28 mouse cellular contexts compared by ENCODE assay signal in genomic region chr8:45383250-45383649, GRCm38 (mm10). TPM values are rescaled to one million over a fixed set of nuclear protein-coding genes. Genes with fewer than 3 reads are reported as not detected.
A peak's percentile ranks its signal among the peaks of the same experiment; 100 is the strongest.
DNase-seq lines count a peak whose midpoint lies in the region; ATAC-seq and TF ChIP-seq lines count a peak whose summit lies in the region.
"Had no signal": no experiment of that assay in that cellular context is flagged by ENCODE, and none has a peak within 500 bp of the region (broad histone marks: within the 10 kb centered on the region; RNA-seq: fewer than 3 reads in every experiment).

No protein-coding gene starts in this region.

- no peak overlapping the region for H3K4me2 ChIP-seq in forebrain, embryonic 14.5 days (ENCODE audit: low read length)
- H3K4me2 ChIP-seq: embryonic facial prominence, embryonic 13.5 days; hindbrain, embryonic 12.5 days; limb, embryonic 13.5 days; liver, embryonic 12.5 days; midbrain, embryonic 11.5 days; neural tube, embryonic 13.5 days; stomach, embryonic 15.5 days had no signal

- WGBS in cerebellum, adult 2 months = 3% methylated on average over 1 of the region's 1 CpGs
- 25% methylated on average over 1 of the region's 1 CpGs for WGBS in forebrain, embryonic 14.5 days
- WGBS in forebrain, embryonic 10.5 days = 75% methylated on average over 1 of the region's 1 CpGs

- H3K9ac ChIP-seq in forebrain, embryonic 14.5 days (ENCODE audit: low read length) = no peak overlapping the region
- H3K9ac ChIP-seq: embryonic facial prominence, embryonic 13.5 days; hindbrain, embryonic 12.5 days; limb, embryonic 13.5 days; liver, embryonic 12.5 days; liver, postnatal 0 days; neural tube, embryonic 13.5 days; stomach, embryonic 15.5 days had no signal

- peak; percentile 10 to 25 for DNase-seq in cerebellum, adult 2 months
- DNase-seq in cerebellum, adult 11 months = no peak
- peak; percentile 67 for DNase-seq in forebrain, embryonic 14.5 days (ENCODE audit: low spot score)
- no peak for DNase-seq in forebrain, embryonic 10.5 days (ENCODE audit: extremely low spot score, low spot score)
- DNase-seq in left cerebral cortex, postnatal 4 days = peak; percentile 13
- DNase-seq in left cerebral cortex, adult 11 months (ENCODE audit: low spot score) = no peak
- DNase-seq in retina, postnatal 1 day = peak; percentile 28
- DNase-seq in heart, postnatal 36 days = no peak
- DNase-seq: adrenal gland, adult 8-10 months; gastrocnemius, postnatal 14 days; heart, postnatal 14 days; kidney, adult 11 months; kidney, postnatal 14 days; layer of hippocampus, adult 9-11 months; liver, postnatal 0 days; lung, postnatal 36 days; right cerebral cortex, postnatal 25 days had no signal

- H3K27me3 ChIP-seq in cerebellum, adult 2 months (ENCODE audit: control insufficient read depth, insufficient read depth, low read length) = no peaks in the 10 kb centered on the region; the same call in 1 of the 2 replicates
- 0 out of 2 replicates have a peak, but pooled peaks cover 3% of the 10 kb centered on the region for H3K27me3 ChIP-seq in forebrain, embryonic 14.5 days (replicated peaks; ENCODE audit: control insufficient read depth, insufficient read depth, low read length)
- peaks cover 29% of the 10 kb centered on the region for H3K27me3 ChIP-seq in forebrain, embryonic 10.5 days (ENCODE audit: poor library complexity, severe bottlenecking)

- TF ChIP-seq CTCF in cerebellum, adult 2 months (IDR thresholded peaks at IDR 0.05; ENCODE audit: borderline replicate concordance, insufficient read depth, low read depth, low read length) = no peak

- H3K4me1 ChIP-seq in cerebellum, adult 2 months (ENCODE audit: control insufficient read depth, insufficient read depth, low read length) = peaks cover 6% of the 10 kb centered on the region; the same call in 1 of the 2 replicates
- H3K4me1 ChIP-seq in forebrain, embryonic 14.5 days (ENCODE audit: control insufficient read depth, insufficient read depth, low read length) = peaks cover 10% of the 10 kb centered on the region
- H3K4me1 ChIP-seq in forebrain, embryonic 10.5 days = peaks cover 29% of the 10 kb centered on the region
- H3K4me1 ChIP-seq: liver, embryonic 12.5 days had no signal

- no peak for TF ChIP-seq POLR2A in cerebellum, adult 2 months (IDR thresholded peaks at IDR 0.05; ENCODE audit: borderline replicate concordance, insufficient read depth, low read length)

- peak; percentile 59; the same call in 1 of the 2 replicates for ATAC-seq in forebrain, embryonic 14.5 days
- ATAC-seq: inflammation-experienced regulatory T-cells, adult 6 months; liver, embryonic 12.5 days; liver, postnatal 0 days had no signal

- intact Hi-C loops in left cerebral cortex, postnatal 4 days (cut with DNase I) = no loop called here
- intact Hi-C loops in heart, postnatal 36 days (cut with DNase I) = no loop called here

- H3K9me3 ChIP-seq in forebrain, embryonic 14.5 days (replicated peaks; ENCODE audit: control insufficient read depth, low read length) = no peaks in the 10 kb centered on the region
- no peaks in the 10 kb centered on the region for H3K9me3 ChIP-seq in forebrain, embryonic 10.5 days
- H3K9me3 ChIP-seq: embryonic facial prominence, embryonic 13.5 days; hindbrain, embryonic 12.5 days; limb, embryonic 13.5 days; liver, embryonic 12.5 days; neural tube, embryonic 13.5 days; stomach, embryonic 15.5 days had no signal

- no peaks in the 10 kb centered on the region for H3K36me3 ChIP-seq in forebrain, embryonic 14.5 days (ENCODE audit: control insufficient read depth, insufficient read depth, low read length)
- no peaks in the 10 kb centered on the region for H3K36me3 ChIP-seq in forebrain, embryonic 10.5 days (replicated peaks)
- H3K36me3 ChIP-seq: embryonic facial prominence, embryonic 13.5 days; G1E; hindbrain, embryonic 12.5 days; limb, embryonic 13.5 days; liver, embryonic 12.5 days; neural tube, embryonic 13.5 days; stomach, embryonic 15.5 days had no signal

- H3K27ac ChIP-seq in cerebellum, adult 2 months (ENCODE audit: insufficient read depth, low read length) = no peak overlapping the region
- no peak overlapping the region for H3K27ac ChIP-seq in forebrain, embryonic 14.5 days (ENCODE audit: low read depth, low read length)
- H3K27ac ChIP-seq in forebrain, embryonic 10.5 days = no peak overlapping the region
- H3K27ac ChIP-seq: embryonic facial prominence, embryonic 13.5 days; hindbrain, embryonic 12.5 days; left cerebral cortex, adult 2 months; limb, embryonic 13.5 days; liver, embryonic 12.5 days; neural tube, embryonic 13.5 days; stomach, embryonic 15.5 days had no signal

- H3K4me3 ChIP-seq in cerebellum, adult 2 months (replicated peaks; ENCODE audit: insufficient read depth, low read depth, low read length) = no peak overlapping the region
- H3K4me3 ChIP-seq in forebrain, embryonic 14.5 days (ENCODE audit: low read depth, low read length) = no peak overlapping the region
- H3K4me3 ChIP-seq in forebrain, embryonic 10.5 days = no peak overlapping the region
- H3K4me3 ChIP-seq: embryonic facial prominence, embryonic 13.5 days; hindbrain, embryonic 12.5 days; left cerebral cortex, adult 2 months; limb, embryonic 13.5 days; liver, embryonic 12.5 days; neural tube, embryonic 13.5 days; stomach, embryonic 15.5 days had no signal

RNA-seq across cellular contexts. Expression of gene Fam149a, which starts 1.2 kb away (rescaled TPM):
- polyA plus RNA-seq in cerebellum, adult 2 months (2012; rRNA removed) = 14.3 and 15.1 TPM in 2 replicates
- polyA plus RNA-seq in forebrain, embryonic 14.5 days (2014; fragmentation: Nextera tagmentation; extraction: Ambion mirVana) = 4.0 and 5.4 TPM in 2 replicates
- polyA plus RNA-seq in forebrain, embryonic 10.5 days (2016; fragmentation: Nextera tagmentation; extraction: Ambion mirVana) = 9.6 and 9.7 TPM in 2 replicates
- total RNA-seq in left cerebral cortex, postnatal 4 days (2021) = 10 to 100 TPM; 21.0 to 22.6 TPM
- 1 to 10 TPM; 3.0 to 3.4 TPM for total RNA-seq in heart, postnatal 36 days (2021)
- total RNA-seq: granulocyte monocyte progenitor cell, adult 5-6 weeks had no signal
- polyA plus RNA-seq: G1E; inflammation-experienced regulatory T-cells, adult 6 months had no signal

RNA-seq across cellular contexts. Expression of gene Tlr3, which starts 27.6 kb away (rescaled TPM):
- 7.9 and 9.6 TPM in 2 replicates for polyA plus RNA-seq in cerebellum, adult 2 months (2012; rRNA removed)
- 1.4 and 1.6 TPM in 2 replicates for polyA plus RNA-seq in forebrain, embryonic 14.5 days (2014; fragmentation: Nextera tagmentation; extraction: Ambion mirVana)
- polyA plus RNA-seq in forebrain, embryonic 10.5 days (2016; fragmentation: Nextera tagmentation; extraction: Ambion mirVana) = 0.97 and 1.3 TPM in 2 replicates
- 1 to 10 TPM; 2.0 to 3.1 TPM for total RNA-seq in left cerebral cortex, postnatal 4 days (2021)
- 1 to 10 TPM; 6.5 to 8.0 TPM for total RNA-seq in heart, postnatal 36 days (2021)
- polyA plus RNA-seq: G1E had no signal

RNA-seq across cellular contexts. Expression of gene Cyp4v3, which starts 50.2 kb away (rescaled TPM):
- 4.8 and 5.4 TPM in 2 replicates for polyA plus RNA-seq in cerebellum, adult 2 months (2012; rRNA removed)
- polyA plus RNA-seq in forebrain, embryonic 14.5 days (2014; fragmentation: Nextera tagmentation; extraction: Ambion mirVana) = 0.70 and 1.1 TPM in 2 replicates
- 1.00 and 1.3 TPM in 2 replicates for polyA plus RNA-seq in forebrain, embryonic 10.5 days (2016; fragmentation: Nextera tagmentation; extraction: Ambion mirVana)
- 1 to 10 TPM; 2.7 to 3.0 TPM for total RNA-seq in left cerebral cortex, postnatal 4 days (2021)
- total RNA-seq in heart, postnatal 36 days (2021) = 1 to 10 TPM; 2.3 to 2.4 TPM
- polyA plus RNA-seq: G1E had no signal

Comparison
In these comparisons a context has a peak if more than half of its experiments do, and no peak if none do; other contexts are left out.
1. DNase-seq: peak in cerebellum, adult 2 months (2 of 2), forebrain, embryonic 14.5 days (single experiment), left cerebral cortex, postnatal 4 days (single experiment) and retina, postnatal 1 day (single experiment); none in cerebellum, adult 11 months (single experiment), forebrain, embryonic 10.5 days (single experiment), left cerebral cortex, adult 11 months (single experiment) and heart, postnatal 36 days (0 of 2).